Mouse (Mus musculus): ENCODE data around the gene Tmed9. TPM values are rescaled to one million over a fixed set of nuclear protein-coding genes. Genes with fewer than 3 reads are reported as not detected.

Gene Tmed9
- 65.8 and 80.9 TPM in 2 replicates for polyA plus RNA-seq (2012; rRNA removed)

DNA sequence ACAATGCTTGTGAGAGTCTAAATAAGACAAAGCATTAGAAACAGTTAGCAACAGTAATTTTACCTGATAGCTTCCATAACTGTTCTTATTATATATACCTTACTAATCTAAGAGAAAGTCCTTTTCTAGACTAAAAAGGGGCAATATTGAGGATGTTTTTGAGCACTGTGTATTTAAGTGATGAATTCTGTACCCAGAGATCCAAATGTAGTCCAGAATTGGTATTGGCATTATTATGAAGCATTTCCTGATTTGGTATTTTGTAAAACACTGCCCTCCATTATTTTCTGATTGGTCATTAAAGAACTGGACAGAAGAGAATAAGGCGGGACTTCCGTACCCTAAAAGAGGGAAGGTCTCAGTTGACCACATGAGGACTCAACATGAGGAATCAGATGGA is at the start of gene Tmed9:
Gene Tmed9 (plus strand): TSS at position 301 of the 400 bp plus-strand sequence.

DNA sequence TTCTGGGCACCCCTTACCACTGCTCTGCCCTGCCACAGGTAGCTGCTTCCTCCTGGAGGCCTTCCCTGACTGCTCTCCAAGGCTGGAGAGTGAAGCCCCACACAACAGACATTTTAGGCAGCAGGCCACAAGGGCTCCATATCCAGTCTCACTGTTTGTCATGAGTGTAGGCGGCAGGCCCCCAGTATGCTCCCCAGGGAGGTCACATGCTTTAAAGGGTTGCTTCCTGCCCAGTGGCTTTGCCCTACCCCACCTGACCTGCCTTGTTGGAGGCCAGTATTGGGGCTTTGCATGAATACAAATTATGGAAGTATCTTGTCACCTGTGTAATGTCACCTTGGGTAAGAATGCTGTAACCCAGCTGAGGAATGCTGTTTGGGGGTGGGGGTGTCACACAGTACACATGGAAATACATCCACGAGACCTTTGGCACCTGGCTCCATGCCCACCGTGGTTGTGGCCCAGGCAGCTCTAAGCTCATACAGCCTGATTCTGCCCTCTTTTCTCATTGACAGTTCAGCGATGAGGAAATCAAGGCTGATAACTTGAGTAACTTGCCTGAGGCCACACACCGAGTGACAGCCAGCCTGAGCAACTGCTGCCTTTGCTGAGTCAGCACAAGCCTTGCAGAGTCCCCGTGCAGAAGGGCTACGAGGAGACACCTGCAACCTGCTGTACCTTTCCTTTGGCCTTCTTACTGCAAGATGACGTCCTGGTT is 44.2 kb upstream of the Tmed9 start, which contains the start of gene Dok3:
Gene Dok3 (minus strand): TSS at position 99 of the 718 bp plus-strand sequence.

DNA sequence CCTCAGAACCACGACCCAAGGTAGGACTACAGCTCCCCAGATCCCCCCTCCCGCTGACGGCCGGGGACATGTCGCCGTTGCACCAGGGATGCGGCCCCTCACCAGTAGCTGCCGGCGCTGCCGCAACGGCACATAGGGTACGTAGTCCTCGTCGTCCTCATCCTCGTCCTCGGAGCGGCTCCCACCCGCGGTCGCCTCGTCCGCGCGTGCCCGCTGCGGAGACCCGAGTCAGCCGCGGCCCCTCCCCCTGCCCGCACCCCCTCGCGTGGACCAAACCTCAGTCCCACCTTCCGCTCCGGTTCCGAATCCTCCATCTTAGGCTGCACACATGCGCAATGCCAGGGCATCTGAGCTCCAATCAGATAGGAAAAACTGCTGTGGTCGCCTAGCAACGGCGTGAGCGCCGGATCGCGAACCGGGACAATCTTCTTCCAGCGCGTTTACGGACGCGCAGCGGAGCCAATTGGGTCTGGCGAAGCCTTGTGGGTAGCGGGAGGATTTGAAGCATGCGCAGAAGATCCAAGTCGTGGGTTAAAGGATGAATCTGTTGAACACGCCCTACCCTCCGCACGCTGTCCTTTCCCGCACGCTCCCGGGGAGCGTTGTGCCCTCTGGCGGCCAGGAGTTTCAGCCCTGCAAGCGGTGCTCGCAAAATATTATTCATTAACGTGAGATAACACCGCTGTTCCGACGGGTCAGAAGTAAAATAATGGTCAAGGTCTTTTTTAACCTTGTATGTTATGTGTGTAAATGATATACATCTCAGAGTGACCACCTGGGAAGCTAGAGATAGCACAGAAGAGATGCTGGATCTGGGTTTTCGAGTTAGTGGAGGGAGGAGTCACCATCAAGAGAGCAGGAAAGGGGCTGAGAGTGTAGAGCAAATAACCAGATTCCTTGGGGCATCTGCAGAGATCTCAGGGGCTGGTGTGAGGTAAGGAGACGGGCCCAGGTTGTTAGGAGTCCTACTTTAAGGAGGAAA is 37.0 kb upstream of the Tmed9 start, which contains the start of gene Ddx41:
Gene Ddx41 (minus strand): TSS at position 465 of the 982 bp plus-strand sequence.

DNA sequence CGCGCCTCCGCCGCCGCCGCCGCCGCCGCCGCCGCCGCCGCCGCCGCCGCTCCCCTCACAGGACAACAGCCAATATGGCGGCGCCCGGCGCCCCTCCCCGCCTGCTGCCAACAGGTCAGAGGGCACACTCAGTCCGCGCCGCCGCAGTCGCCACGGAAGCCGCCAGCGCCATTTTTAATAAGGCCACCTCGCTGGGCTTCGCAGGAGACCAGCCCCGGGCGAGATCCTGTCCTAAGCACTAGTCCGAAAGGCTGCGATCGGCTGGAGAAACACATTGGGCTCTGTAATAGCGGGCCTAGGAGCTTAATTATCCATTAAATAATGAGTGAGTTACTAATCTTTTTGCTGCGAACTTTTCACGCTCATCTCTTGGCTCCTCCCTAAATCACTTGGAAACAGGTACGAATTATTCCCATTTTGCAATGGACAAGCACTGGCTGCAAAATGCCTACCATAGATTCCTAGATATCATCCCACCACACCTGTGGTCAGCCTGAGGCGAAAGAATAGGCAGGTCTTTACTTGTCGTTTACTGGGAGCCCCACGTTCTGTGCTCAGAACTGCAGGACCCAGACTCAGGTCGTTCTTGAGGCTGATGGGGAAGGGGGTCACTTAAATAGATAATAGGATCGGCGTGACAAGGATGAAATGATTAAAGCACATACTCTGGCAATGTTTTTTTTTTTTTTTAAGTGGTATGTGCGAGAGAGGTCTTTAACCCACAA is 2.3 kb upstream of the Tmed9 start, which contains the start of gene Fam193b:
Gene Fam193b (minus strand): TSS at position 94 of the 725 bp plus-strand sequence.

DNA sequence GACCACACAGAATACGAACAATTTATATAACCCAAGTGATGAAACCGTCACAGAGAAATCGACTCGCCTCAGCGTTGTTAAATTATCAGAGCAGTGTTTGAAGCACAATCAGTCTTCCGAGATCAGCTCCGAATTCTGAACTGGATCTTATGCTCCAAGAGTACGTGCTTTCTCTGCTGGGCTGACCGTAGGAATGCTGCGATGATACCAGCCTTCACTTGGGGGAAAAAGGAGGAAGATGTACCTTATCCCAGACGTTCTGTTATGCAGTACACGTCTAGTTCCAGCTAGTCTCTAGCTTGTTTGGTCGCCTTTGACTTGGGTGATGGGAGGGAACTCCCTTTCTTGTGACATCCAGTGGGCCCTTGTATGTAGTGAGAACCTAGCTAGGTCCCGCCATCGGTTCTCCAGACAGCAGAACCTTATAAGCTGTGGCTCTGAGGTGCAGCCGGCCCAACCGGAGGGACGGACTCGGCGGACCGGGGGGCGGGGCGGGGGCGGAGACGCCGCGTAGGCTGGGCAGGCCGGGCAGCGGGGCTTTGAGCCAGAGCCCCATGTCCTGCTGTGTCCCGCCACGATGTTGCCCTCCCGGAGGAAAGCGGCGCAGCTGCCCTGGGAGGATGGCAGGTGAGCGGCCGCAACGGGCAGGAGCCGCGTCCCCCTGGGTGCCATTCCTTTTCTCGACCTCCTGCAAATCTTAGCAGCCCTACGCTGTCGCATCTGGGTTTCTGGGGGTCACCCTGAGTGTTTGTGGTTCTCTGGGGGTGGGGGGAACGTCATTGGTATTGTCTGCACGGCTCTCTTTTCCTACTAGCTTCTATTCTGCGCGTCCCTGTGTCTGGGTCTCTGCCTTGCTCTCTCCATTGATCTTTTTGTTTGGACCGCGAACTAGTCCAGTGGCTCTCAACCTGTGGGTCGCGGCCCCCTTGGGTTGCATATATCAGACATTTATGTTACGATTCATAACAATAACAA is 26.3 kb downstream of the Tmed9 start, which contains the start of gene B4galt7:
Gene B4galt7 (plus strand): TSS at position 331 of the 975 bp plus-strand sequence.

DNA sequence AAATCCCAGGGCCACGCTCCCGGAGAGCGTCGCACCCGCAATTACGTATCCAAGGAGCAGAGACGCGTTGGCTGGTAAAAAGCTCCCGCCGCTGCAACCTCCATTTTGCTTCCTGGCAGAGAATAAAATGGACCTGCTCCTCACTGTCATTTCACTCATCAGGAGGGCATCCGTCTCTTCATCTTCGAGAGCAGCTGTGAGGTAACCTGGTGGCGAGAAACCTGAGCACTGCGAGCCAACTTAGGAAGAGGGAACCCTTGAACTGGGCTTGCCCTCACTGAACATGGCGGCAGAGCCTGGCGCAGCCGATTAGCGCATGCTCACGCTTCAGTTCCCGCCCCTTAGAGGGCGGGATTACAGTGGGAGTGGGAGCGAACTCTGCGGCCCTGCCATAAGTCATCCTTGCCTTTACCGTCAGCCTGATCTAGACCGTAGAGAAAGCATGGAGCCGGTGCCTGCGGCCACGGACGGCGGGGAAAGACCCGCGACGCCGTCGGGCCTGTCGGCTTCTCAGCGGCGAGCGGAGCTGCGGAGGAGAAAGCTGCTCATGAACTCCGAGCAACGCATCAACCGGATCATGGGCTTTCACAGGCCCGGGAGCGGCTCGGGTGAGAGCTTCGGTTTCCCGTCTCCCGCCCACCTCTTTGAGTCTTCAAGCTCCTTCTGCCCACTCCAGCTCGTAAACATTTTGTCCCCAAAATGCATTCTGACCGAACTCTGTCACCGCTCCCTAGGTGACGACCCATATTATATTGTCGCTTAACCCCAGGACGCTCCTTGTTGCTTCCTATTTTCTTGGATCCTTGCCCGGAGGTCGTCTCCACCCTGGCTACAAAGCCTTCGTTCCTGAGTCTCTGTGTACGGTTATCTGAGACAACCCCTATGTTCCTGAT is 49.4 kb downstream of the Tmed9 start, which contains the start of gene Caml:
Gene Caml (plus strand): TSS at position 357 of the 893 bp plus-strand sequence.

DNA sequence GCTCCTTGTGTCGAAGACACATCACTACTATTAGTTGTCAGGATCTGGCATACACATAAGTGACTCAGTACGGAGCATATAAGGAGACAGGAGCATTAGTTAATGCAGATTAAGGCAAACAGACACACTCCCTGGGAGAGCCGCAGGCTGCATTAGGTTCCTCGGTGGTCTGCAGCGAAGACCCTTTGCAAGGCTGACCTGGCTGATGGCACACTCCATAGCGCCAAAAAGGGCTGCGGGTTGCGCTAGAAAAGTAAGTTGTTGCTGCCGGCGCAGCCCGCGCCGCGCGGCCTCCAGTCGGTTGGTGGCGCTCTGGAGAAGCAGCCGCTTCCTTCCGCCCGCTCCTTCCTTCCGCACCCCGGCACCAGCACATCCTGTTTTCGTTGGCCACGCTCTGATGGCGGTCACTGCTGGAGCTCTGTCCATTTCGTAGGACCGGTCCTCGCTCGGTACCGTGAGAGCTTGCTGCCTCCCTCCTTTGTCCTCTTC is 61.2 kb downstream of the Tmed9 start, which contains the start of gene Ddx46:
Gene Ddx46 (plus strand): TSS at position 389 of the 489 bp plus-strand sequence.

Other genes starting within 250 kb of the Tmed9 start
- gene Mxd3, start 243.9 kb upstream of the Tmed9 start, polyA plus RNA-seq (2012; rRNA removed): 10.4 and 11.5 TPM in 2 replicates
- 99.2 and 117 TPM in 2 replicates for gene Lman2, start 210.9 kb upstream of the Tmed9 start, polyA plus RNA-seq (2012; rRNA removed)
- 4.9 and 5.9 TPM in 2 replicates for gene Rgs14, start 204.0 kb upstream of the Tmed9 start, polyA plus RNA-seq (2012; rRNA removed)
- gene Slc34a1, start 175.5 kb upstream of the Tmed9 start, polyA plus RNA-seq (2012; rRNA removed): 1.0 and 1.6 TPM in 2 replicates
- not detected in 2 replicates for gene Pfn3, start 158.5 kb upstream of the Tmed9 start, polyA plus RNA-seq (2012; rRNA removed)
- 0.40 and 0.46 TPM in 2 replicates for gene F12, start 146.9 kb upstream of the Tmed9 start, polyA plus RNA-seq (2012; rRNA removed)
- 66.0 and 66.1 TPM in 2 replicates for gene Grk6, start 128.7 kb upstream of the Tmed9 start, polyA plus RNA-seq (2012; rRNA removed)
- gene Prr7, start 109.5 kb upstream of the Tmed9 start, polyA plus RNA-seq (2012; rRNA removed): 9.9 and 10.6 TPM in 2 replicates
- gene Dbn1, start 85.6 kb upstream of the Tmed9 start, polyA plus RNA-seq (2012; rRNA removed): 36.7 and 36.9 TPM in 2 replicates
- gene Pdlim7, start 60.1 kb upstream of the Tmed9 start, polyA plus RNA-seq (2012; rRNA removed): 178 and 184 TPM in 2 replicates
- gene Dok3, start 44.4 kb upstream of the Tmed9 start, polyA plus RNA-seq (2012; rRNA removed): 16.3 and 16.8 TPM in 2 replicates
- 66.3 and 71.4 TPM in 2 replicates for gene Ddx41, start 37.1 kb upstream of the Tmed9 start, polyA plus RNA-seq (2012; rRNA removed)
- gene Fam193b, start 2.6 kb upstream of the Tmed9 start, polyA plus RNA-seq (2012; rRNA removed): 87.1 and 98.0 TPM in 2 replicates
- 26.1 and 27.8 TPM in 2 replicates for gene B4galt7, start 26.2 kb downstream of the Tmed9 start, polyA plus RNA-seq (2012; rRNA removed)
- gene Caml, start 49.3 kb downstream of the Tmed9 start, polyA plus RNA-seq (2012; rRNA removed): 13.5 and 15.2 TPM in 2 replicates
- gene Ddx46, start 61.3 kb downstream of the Tmed9 start, polyA plus RNA-seq (2012; rRNA removed): 7.7 and 7.9 TPM in 2 replicates
- 14.3 and 17.9 TPM in 2 replicates for gene B230219D22Rik, start 119.4 kb downstream of the Tmed9 start, polyA plus RNA-seq (2012; rRNA removed)
- gene Txndc15, start 140.9 kb downstream of the Tmed9 start, polyA plus RNA-seq (2012; rRNA removed): 41.7 and 46.7 TPM in 2 replicates
- 18.6 and 34.2 TPM in 2 replicates for gene Pcbd2, start 153.6 kb downstream of the Tmed9 start, polyA plus RNA-seq (2012; rRNA removed)
- gene Catsper3, start 210.8 kb downstream of the Tmed9 start, polyA plus RNA-seq (2012; rRNA removed): not detected in 2 replicates